Mouse (Mus musculus): Measurements from ENCODE around the gene Plekhg1. TPM values are rescaled to one million over a fixed set of nuclear protein-coding genes. Genes with fewer than 3 reads are reported as not detected.

Plekhg1 gene
- polyA plus RNA-seq, 1 experiment = 0.43 TPM

- no peak for TF ChIP-seq GATA1 (IDR thresholded peaks at IDR 0.05; ENCODE audit: borderline replicate concordance, low read length)
- Histone ChIP-seq H3K36me3 (replicated peaks; ENCODE audit: low read length) (no peaks in the 10 kb centered on the region), H3K27me3 (replicated peaks) (no peaks in the 10 kb centered on the region), H3K4me3 (replicated peaks) (no peak overlapping the region), H3K4me1 (no peaks in the 10 kb centered on the region), H3K9me3 (peaks cover 6% of the 10 kb centered on the region)
These were observed 36.6 kb downstream of the Plekhg1 start for GRCm38 (mm10) chr10:3776761-3777160.

GRCm38 (mm10) chr10:3785362-3785761, 45.2 kb downstream of the Plekhg1 start:
- no peaks in the 10 kb centered on the region for H3K4me1 ChIP-seq
- no peaks in the 10 kb centered on the region for H3K36me3 ChIP-seq (replicated peaks; ENCODE audit: low read length)
- H3K4me3 ChIP-seq (replicated peaks) = no peak overlapping the region
- peaks cover 4% of the 10 kb centered on the region; the same call in 1 of the 2 replicates for H3K9me3 ChIP-seq
- H3K27me3 ChIP-seq (replicated peaks) = no peaks in the 10 kb centered on the region
- TF ChIP-seq GATA1 (IDR thresholded peaks at IDR 0.05; ENCODE audit: borderline replicate concordance, low read length) = no peak
- TF ChIP-seq FLI1 (IDR thresholded peaks at IDR 0.05; ENCODE audit: low read length) = no peak

- Histone ChIP-seq H3K4me3 (replicated peaks) (no peak overlapping the region), H3K4me1 (no peaks in the 10 kb centered on the region), H3K9me3 (peaks cover 4% of the 10 kb centered on the region; the same call in 1 of the 2 replicates), H3K27me3 (replicated peaks) (no peaks in the 10 kb centered on the region), H3K36me3 (replicated peaks; ENCODE audit: low read length) (no peaks in the 10 kb centered on the region)
- TF ChIP-seq GATA1 (IDR thresholded peaks at IDR 0.05; ENCODE audit: borderline replicate concordance, low read length) (no peak), FLI1 (IDR thresholded peaks at IDR 0.05; ENCODE audit: low read length) (no peak)
These were observed 46.4 kb downstream of the Plekhg1 start for GRCm38 (mm10) chr10:3786531-3786930.

GRCm38 (mm10) chr10:3787006-3787405, 46.8 kb downstream of the Plekhg1 start:
- TF ChIP-seq GATA1 (IDR thresholded peaks at IDR 0.05; ENCODE audit: borderline replicate concordance, low read length) (no peak), FLI1 (IDR thresholded peaks at IDR 0.05; ENCODE audit: low read length) (no peak)
- H3K27me3 ChIP-seq (replicated peaks) = no peaks in the 10 kb centered on the region

GRCm38 (mm10) chr10:3793825-3794224, 53.7 kb downstream of the Plekhg1 start:
- no peaks in the 10 kb centered on the region for H3K9me3 ChIP-seq
- no peaks in the 10 kb centered on the region for H3K27me3 ChIP-seq (replicated peaks)
- TF ChIP-seq GATA1 (IDR thresholded peaks at IDR 0.05; ENCODE audit: borderline replicate concordance, low read length) = no peak
- no peak for TF ChIP-seq FLI1 (IDR thresholded peaks at IDR 0.05; ENCODE audit: low read length)
- H3K4me3 ChIP-seq (replicated peaks) = no peak overlapping the region
- no peaks in the 10 kb centered on the region for H3K36me3 ChIP-seq (replicated peaks; ENCODE audit: low read length)
- no peaks in the 10 kb centered on the region for H3K4me1 ChIP-seq

More at GRCm38 (mm10) chr10:3787006-3787405, 46.8 kb downstream of the Plekhg1 start:
- Histone ChIP-seq H3K9me3 (peaks cover 4% of the 10 kb centered on the region; the same call in 1 of the 2 replicates), H3K36me3 (replicated peaks; ENCODE audit: low read length) (no peaks in the 10 kb centered on the region), H3K4me3 (replicated peaks) (no peak overlapping the region), H3K4me1 (no peaks in the 10 kb centered on the region)

GRCm38 (mm10) chr10:3799455-3799854, 59.3 kb downstream of the Plekhg1 start:
- TF ChIP-seq FLI1 (IDR thresholded peaks at IDR 0.05; ENCODE audit: low read length) (no peak), GATA1 (IDR thresholded peaks at IDR 0.05; ENCODE audit: borderline replicate concordance, low read length) (no peak)

GRCm38 (mm10) chr10:3801254-3801653, 61.1 kb downstream of the Plekhg1 start:
- no peaks in the 10 kb centered on the region for H3K36me3 ChIP-seq (replicated peaks; ENCODE audit: low read length)
- no peaks in the 10 kb centered on the region for H3K27me3 ChIP-seq (replicated peaks)
- H3K4me1 ChIP-seq = no peaks in the 10 kb centered on the region
- H3K4me3 ChIP-seq (replicated peaks) = no peak overlapping the region
- H3K9me3 ChIP-seq = no peaks in the 10 kb centered on the region
- TF ChIP-seq GATA1 (IDR thresholded peaks at IDR 0.05; ENCODE audit: borderline replicate concordance, low read length) (no peak), FLI1 (IDR thresholded peaks at IDR 0.05; ENCODE audit: low read length) (no peak)

More at GRCm38 (mm10) chr10:3799455-3799854, 59.3 kb downstream of the Plekhg1 start:
- Histone ChIP-seq H3K9me3 (no peaks in the 10 kb centered on the region), H3K27me3 (replicated peaks) (no peaks in the 10 kb centered on the region), H3K4me3 (replicated peaks) (no peak overlapping the region), H3K36me3 (replicated peaks; ENCODE audit: low read length) (no peaks in the 10 kb centered on the region), H3K4me1 (no peaks in the 10 kb centered on the region)

- no peaks in the 10 kb centered on the region for H3K36me3 ChIP-seq (replicated peaks; ENCODE audit: low read length)
- no peak overlapping the region for H3K4me3 ChIP-seq (replicated peaks)
- H3K4me1 ChIP-seq = no peaks in the 10 kb centered on the region
These were observed 65.2 kb downstream of the Plekhg1 start for GRCm38 (mm10) chr10:3805334-3805733.

GRCm38 (mm10) chr10:3807980-3808379, 67.8 kb downstream of the Plekhg1 start:
- Histone ChIP-seq H3K36me3 (replicated peaks; ENCODE audit: low read length) (no peaks in the 10 kb centered on the region), H3K9me3 (0 out of 2 replicates have a peak, but pooled peaks cover 3% of the 10 kb centered on the region)
- no peak for TF ChIP-seq GATA1 (IDR thresholded peaks at IDR 0.05; ENCODE audit: borderline replicate concordance, low read length)
- TF ChIP-seq FLI1 (IDR thresholded peaks at IDR 0.05; ENCODE audit: low read length) = no peak

More at GRCm38 (mm10) chr10:3805334-3805733, 65.2 kb downstream of the Plekhg1 start:
- Histone ChIP-seq H3K27me3 (replicated peaks) (no peaks in the 10 kb centered on the region), H3K9me3 (0 out of 2 replicates have a peak, but pooled peaks cover 3% of the 10 kb centered on the region)
- no peak for TF ChIP-seq FLI1 (IDR thresholded peaks at IDR 0.05; ENCODE audit: low read length)
- no peak for TF ChIP-seq GATA1 (IDR thresholded peaks at IDR 0.05; ENCODE audit: borderline replicate concordance, low read length)

GRCm38 (mm10) chr10:3810476-3811273, 70.5 kb downstream of the Plekhg1 start:
- H3K36me3 ChIP-seq (replicated peaks; ENCODE audit: low read length) = no peaks in the 10 kb centered on the region
- no peaks in the 10 kb centered on the region for H3K27me3 ChIP-seq (replicated peaks)
- 0 out of 2 replicates have a peak, but pooled peaks cover 8% of the 10 kb centered on the region for H3K9me3 ChIP-seq
- no peak overlapping the region for H3K4me3 ChIP-seq (replicated peaks)
- TF ChIP-seq FLI1 (IDR thresholded peaks at IDR 0.05; ENCODE audit: low read length) = no peak
- TF ChIP-seq GATA1 (IDR thresholded peaks at IDR 0.05; ENCODE audit: borderline replicate concordance, low read length) = no peak
- no peaks in the 10 kb centered on the region for H3K4me1 ChIP-seq

More at GRCm38 (mm10) chr10:3807980-3808379, 67.8 kb downstream of the Plekhg1 start:
- Histone ChIP-seq H3K4me3 (replicated peaks) (no peak overlapping the region), H3K27me3 (replicated peaks) (no peaks in the 10 kb centered on the region), H3K4me1 (no peaks in the 10 kb centered on the region)

All from megakaryocyte, embryonic 14.5 days (primary cell).